Mouse (Mus musculus): ENCODE measurements around the gene Smchd1.
A peak's percentile ranks its signal among the peaks of the same experiment; 100 is the strongest.
"Not testable (repeated sequence)": the region's sequence is repeated elsewhere in the genome, so short reads cannot be mapped to it uniquely, and the experiment has no call there.

The Smchd1 gene

DNA sequence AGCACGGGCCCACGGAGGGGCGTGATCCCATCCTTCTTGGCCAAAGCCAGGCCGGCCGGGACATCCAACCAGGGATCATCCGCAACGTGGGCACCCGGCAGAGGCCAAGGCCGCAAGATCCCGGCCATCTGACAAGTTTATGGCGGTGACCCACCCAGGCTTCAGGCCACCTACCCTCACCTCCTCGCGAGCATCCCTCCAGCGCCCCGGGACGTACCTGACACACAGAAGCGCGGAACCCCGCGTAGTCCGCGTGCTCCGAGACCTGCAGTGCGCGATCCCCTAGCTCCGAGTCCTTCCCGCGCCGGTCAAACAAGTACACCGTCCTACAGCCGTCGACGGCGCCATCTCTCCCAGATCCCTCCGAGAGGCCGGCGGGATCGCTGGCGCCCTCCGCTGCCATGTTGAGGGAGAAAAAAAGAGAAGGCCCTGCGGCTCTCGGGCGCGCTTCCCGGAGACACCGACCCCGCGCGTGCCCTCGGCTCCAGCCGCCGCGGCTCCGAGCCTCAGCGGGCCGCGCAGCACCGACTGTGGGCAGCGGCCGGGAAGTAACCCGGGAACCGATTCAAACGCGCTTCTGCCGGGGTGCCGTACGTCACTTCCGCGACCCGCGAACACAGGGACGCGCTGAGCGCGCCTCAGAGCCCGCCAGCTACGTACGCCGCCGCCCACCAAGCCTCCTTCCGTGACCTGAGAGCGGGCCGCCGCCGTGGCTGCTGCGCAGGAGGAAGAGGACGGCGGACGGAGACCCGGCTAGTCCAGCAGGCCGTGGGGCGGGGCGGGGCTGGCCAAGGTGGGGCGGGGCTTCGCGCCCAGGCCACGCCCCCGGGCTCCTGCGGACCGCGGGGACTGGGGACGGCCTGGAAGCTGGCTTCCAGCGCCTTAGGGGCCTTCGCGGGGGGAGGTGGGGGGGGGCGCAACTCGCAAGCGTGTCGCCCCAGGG is at the start of gene Smchd1:
Smchd1 (minus strand) TSS at position 582 of the 943 bp plus-strand sequence.
- DNase-seq (ENCODE audit: low spot score) = peak; percentile 96

DNA sequence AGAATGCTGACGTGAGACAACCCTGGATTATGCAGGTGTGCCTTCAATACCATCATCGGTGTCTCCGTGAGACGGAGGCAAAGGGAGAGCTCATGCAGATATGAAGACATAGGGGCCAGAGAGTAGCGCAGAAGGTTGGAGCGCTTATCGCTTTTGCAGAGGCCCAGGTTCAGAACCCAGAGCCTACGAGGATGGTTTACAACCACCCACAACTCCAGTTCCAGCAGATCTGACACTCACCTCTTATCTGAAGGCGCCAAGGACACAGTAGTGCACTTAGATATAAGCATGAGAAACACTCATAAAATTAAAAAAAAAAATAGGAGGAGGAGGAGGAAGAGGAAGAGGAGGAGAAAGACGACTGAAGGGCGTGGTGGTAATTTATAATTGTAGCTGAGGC is 35.2 kb upstream of the Smchd1 start:
- no peak for DNase-seq (ENCODE audit: low spot score)

DNA sequence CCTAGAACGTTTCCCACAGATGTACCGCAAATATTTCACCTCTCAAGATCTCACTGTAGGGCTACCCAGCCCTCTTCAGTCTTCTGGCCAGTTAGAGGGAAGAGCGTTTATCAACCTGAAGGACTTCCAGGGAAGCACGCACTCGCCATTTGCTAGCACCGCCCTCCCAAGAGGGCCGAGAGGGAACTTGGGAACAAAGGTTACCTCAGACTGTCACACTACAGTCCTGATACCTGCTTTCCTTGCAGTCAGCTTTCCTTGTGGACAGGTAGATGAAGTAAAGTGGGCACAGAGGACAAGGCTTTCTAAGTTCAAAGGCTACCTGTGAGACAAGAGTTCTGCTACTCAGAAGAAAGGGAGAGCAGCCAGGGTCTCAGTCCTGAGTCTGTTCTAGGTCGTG is 31.7 kb upstream of the Smchd1 start:
- no peak for DNase-seq (ENCODE audit: low spot score)

GRCm38 (mm10) chr17:71495784-71496183 is 20.6 kb upstream of the Smchd1 start:
- no peak for DNase-seq (ENCODE audit: low spot score)

GRCm38 (mm10) chr17:71491332-71491686 is 16.2 kb upstream of the Smchd1 start:
- no peak for DNase-seq (ENCODE audit: low spot score)

GRCm38 (mm10) chr17:71490666-71491331 is 15.7 kb upstream of the Smchd1 start:
- peak; percentile 42 for DNase-seq (ENCODE audit: low spot score)

- DNase-seq (ENCODE audit: low spot score) = peak; percentile 25
Observed at GRCm38 (mm10) chr17:71489703-71490461, 14.7 kb upstream of the Smchd1 start.

- peak; percentile 50 for DNase-seq (ENCODE audit: low spot score)
Observed at GRCm38 (mm10) chr17:71486231-71486851, 11.2 kb upstream of the Smchd1 start.

DNA sequence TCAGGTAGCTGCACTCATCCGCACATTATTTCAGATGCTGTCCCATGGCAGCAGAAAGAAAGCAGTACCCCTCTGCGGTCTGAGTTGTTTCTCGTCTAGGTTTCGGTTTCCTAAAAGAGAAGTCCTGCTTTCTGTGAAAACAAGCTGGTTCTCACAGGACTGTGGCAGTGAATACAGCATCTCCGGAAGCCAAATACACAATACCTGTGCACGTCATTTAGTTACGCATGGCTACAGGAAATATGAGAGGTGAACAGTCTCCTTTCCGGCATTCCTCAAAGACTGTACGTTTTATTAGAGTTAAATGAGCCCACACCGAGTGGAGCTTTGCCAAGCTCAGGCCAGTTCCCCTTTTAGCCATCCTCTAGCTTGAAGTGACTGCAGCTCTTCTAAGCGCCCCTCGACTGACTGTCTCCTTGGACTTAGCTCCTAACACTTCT is 10.7 kb upstream of the Smchd1 start:
- DNase-seq (ENCODE audit: low spot score) = peak; percentile 68

GRCm38 (mm10) chr17:71484711-71485110 is 9.6 kb upstream of the Smchd1 start:
- DNase-seq (ENCODE audit: low spot score) = no peak

DNA sequence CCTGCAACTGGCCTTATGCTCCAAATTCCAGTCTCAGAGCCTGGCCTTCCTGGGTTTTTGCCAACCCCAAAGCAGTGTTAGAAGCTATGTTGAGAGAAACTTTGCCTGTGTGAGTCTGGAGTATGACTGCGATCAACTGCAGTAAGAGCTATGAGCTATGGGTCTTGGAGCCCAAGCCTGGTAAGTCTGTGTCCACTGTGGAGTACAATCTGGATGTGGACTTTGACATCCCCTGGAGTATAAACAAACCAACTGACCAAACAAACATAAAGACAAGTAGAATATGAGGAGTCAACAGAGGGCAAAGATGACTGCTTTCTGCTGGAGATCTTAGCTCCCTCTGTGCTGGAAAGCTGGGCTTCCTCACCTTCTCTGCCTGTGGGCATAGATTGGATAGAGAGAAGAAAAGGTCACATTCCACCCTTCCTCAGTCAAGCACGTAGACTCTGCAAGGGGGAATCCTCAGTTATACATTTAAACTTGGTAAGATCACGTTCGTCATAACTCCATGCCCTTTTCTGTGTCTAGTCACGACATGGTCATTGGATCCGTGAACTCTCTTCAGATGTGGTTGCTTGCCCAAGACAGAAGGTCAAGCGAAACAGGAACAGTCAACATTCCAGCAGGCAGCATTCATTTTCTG is 8.4 kb upstream of the Smchd1 start:
- DNase-seq (ENCODE audit: low spot score) = no peak

DNA sequence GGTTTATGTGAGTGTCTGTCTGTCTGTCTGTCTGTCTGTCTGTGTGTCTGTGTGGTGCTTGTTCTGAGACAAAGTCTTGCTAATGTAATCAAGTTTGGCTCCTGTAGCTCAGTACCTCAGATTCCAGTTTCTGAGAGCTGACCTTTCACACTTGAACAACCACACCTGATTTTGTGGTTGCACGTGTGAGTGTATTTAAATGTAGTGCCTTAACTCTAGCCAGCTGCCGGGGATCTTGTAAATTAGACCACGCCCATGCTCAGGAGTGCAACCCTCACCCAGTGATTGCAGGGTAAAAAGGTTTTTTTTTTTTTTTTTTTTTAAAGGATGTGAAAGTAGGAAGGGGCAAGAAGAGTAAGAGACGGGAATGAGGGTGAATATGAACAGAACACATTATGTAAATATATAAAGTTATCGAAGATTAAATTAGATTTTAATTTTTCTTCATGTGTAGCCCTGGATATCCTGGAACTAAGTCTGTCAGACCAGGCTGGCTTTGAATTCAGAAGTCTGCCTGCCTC is 4.3 kb upstream of the Smchd1 start:
- DNase-seq (ENCODE audit: low spot score) = peak; percentile 75

DNA sequence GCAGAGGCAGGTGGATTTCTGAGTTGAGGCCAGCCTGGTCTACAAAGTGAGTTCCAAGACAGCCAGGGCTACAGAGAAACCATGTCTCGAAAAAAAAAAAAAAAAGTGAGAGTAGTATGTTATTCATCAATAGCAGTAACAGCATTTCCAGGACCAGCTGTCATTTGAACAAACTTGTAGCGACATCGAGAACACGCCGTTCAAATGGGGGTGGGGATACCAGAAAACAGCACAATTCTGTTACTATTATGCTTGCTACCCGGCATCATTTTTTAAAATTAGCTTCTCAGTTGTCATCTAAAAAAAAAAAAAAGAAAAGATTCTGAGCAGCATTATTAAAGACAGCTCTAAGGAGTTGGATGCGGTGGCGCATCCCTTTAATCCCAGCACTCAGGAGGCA is 2.3 kb upstream of the Smchd1 start:
- DNase-seq (ENCODE audit: low spot score) = no peak

DNA sequence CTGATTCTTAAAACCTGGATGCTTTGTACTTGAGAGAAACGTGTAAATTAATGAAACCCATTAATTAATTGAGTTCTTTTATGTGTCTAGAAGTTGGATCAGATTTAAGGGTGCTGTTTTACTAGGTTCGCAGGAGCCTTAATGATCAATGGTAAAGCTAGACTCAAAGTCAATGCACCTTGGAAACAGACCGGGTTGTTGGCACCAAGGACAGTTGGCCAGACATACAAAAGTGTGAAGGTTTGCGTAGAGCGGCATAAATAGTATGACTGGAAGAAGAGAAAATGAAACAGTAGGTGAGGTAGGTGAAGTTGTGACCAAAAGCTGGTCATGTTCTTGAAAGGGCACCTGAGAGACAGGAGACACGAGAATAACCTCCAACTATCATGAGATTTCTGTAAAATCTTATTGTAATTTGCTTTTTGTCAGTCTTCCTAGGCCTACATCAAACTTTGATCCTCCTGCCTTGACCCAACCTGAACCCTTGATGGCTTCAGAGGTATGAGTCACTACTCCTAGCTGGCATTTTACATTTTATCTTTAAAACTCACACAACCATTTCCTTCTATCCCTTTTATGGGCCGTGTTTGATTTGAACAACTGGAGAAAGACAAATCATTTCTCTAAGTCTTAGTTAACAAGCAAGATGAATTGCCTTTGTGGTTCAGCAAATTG is 1.3 kb upstream of the Smchd1 start:
- no peak for DNase-seq (ENCODE audit: low spot score)

- DNase-seq (ENCODE audit: low spot score) = peak; percentile 49
Observed at GRCm38 (mm10) chr17:71475705-71476089, 554 bp upstream of the Smchd1 start.

DNA sequence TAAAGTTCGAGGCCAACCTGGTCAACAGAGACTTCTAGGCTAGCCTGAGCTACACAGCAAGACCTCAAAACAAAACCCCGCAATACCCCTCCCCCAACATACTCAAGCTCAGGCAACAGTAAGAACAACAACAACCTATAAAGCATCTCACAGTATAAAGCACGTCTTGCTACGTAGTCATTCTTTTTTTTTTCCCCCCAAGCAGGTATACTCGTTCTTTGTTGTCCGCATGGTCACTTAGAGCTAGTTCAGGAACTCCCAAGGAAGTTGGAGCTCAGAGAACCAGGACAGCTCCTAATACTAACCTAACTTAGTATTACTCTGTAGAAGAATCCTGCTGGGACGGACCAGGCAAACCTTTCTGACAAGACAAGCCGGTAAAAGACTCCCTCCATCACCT is 1.0 kb downstream of the Smchd1 start:
- DNase-seq (ENCODE audit: low spot score) = no peak

- no peak for DNase-seq (ENCODE audit: low spot score)
Observed at GRCm38 (mm10) chr17:71471261-71471660, 3.9 kb downstream of the Smchd1 start.

DNA sequence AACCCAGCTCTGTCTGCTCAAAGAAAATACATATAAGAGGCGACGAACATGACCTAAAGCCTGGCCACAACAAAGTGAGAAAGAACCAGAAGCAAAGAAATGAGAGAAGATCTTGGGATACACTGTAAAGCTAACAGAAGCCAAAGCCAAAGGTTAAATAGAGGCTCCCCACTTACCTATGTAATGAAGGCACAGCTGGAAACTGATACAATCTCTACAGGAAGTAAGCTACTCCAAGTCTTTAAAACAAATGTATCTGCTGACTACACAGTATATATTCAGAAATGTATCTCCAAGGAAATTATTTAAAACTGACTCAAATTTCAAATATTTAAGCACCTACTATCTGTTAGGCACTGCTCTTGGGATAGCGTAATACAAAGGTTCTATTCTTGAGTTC is 14.8 kb downstream of the Smchd1 start:
- DNase-seq (ENCODE audit: low spot score) = no peak

GRCm38 (mm10) chr17:71459818-71460217 is 15.3 kb downstream of the Smchd1 start, which contains the start of gene Gm4707:
Gene Gm4707 (minus strand): TSS chr17:71459918.
- DNase-seq (ENCODE audit: low spot score) = no peak

DNA sequence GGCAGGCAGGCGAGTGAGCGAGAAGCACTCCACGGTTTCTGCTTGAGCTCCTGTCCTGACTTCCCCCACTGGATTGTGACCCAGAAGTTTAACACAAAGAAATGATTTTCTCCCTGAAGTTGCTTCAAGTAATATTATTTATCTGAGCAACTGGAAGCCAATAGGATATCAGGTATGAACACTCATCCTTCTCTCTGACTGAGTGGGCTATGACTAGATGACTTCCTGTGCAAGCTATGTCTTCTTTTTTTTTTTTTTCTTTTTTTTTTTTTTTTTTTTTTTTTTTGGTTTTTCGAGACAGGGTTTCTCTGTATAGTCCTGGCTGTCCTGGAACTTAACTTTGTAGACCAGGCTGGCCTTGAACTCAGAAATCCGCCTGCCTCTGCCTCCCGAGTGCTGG is 17.8 kb downstream of the Smchd1 start:
- DNase-seq (ENCODE audit: low spot score) = not testable (repeated sequence)

GRCm38 (mm10) chr17:71445191-71445590 is 30.0 kb downstream of the Smchd1 start:
- DNase-seq (ENCODE audit: low spot score) = no peak

Data from lung, postnatal 25 days (tissue).